Mouse (Mus musculus) liver, embryonic 14.5 days (tissue): Measurements from ENCODE around the gene Hagh. TPM values are rescaled to one million over a fixed set of nuclear protein-coding genes. Genes with fewer than 3 reads are reported as not detected.
A peak's percentile ranks its signal among the peaks of the same experiment; 100 is the strongest.

Source experiments
- ATAC-seq: fragments of 200-750 bp; cut with Nextera tagmentation; 2 replicates; pipeline ENCODE4 v1.8.0; 2017; ENCODE audit warnings: moderate number of reproducible peaks, mild to moderate bottlenecking, moderate library complexity; ENCODE audit not compliant: insufficient read depth
- DNase-seq, 3 experiments: peaks; one replicate each; pipeline ENCODE4 v3.0.0-alpha.2; 2012 to 2013; ENCODE audit warnings: low read depth in 3 of 3, low spot score in 3 of 3
- H3K27ac ChIP-seq: fragments of 300-500 bp; sonication (generic); 2 replicates; pipeline ENCODE4 v1.5.1; 2014; ENCODE audit warnings: moderate library complexity, mild to moderate bottlenecking, control low read depth, inconsistent platforms
- H3K27me3 ChIP-seq: fragments of 300-500 bp; sonication (generic); 2 replicates; pipeline ENCODE4 v1.6.1; 2014; ENCODE audit warnings: mild to moderate bottlenecking, low read length, moderate library complexity; ENCODE audit not compliant: control insufficient read depth, insufficient read depth
- H3K36me3 ChIP-seq: fragments of 300-500 bp; sonication (generic); replicated peaks from 2 replicates; pipeline ENCODE4 v1.6.1; 2014; ENCODE audit warnings: low read depth; ENCODE audit not compliant: control insufficient read depth, insufficient read depth
- H3K4me1 ChIP-seq, 2 experiments: fragments of 200-500 bp in 1 of 2; fragments of 300-500 bp in 1 of 2; sonication (generic) in 1 of 2; replicated peaks; 2 replicates each; pipeline ENCODE4 v1.6.1; 2012 to 2014; ENCODE audit warnings: antibody characterized with exemption in 1 of 2, inconsistent platforms in 1 of 2, low read length in 1 of 2; ENCODE audit not compliant: control insufficient read depth in 2 of 2, insufficient read depth in 2 of 2
- H3K4me2 ChIP-seq: fragments of 300-500 bp; sonication (generic); 2 replicates; pipeline ENCODE4 v1.6.1; 2014; ENCODE audit warnings: low read depth, mild to moderate bottlenecking, control low read depth, moderate library complexity
- H3K4me3 ChIP-seq, 2 experiments: fragments of 200-500 bp in 1 of 2; fragments of 300-500 bp in 1 of 2; sonication (generic) in 1 of 2; 2 replicates each; pipeline ENCODE4 v1.5.1; 2012 to 2014; ENCODE audit warnings: low read depth in 2 of 2, low read length in 2 of 2, mild to moderate bottlenecking in 2 of 2, control low read depth in 1 of 2, inconsistent platforms in 1 of 2, moderate library complexity in 1 of 2; ENCODE audit not compliant: insufficient read depth in 1 of 2
- H3K9ac ChIP-seq: fragments of 300-500 bp; sonication (generic); replicated peaks from 2 replicates; pipeline ENCODE4 v1.6.1; 2014; ENCODE audit warnings: mild to moderate bottlenecking, control low read depth, moderate library complexity
- H3K9me3 ChIP-seq: fragments of 300-500 bp; sonication (generic); 2 replicates; pipeline ENCODE4 v1.6.1; 2016; ENCODE audit warnings: low read length, mixed read lengths; ENCODE audit not compliant: control insufficient read depth
- CTCF ChIP-seq: IDR thresholded peaks from 2 replicates; pipeline ENCODE4 v1.5.1; 2016; ENCODE audit warnings: antibody characterized with exemption, low read depth, control low read depth
- EP300 ChIP-seq: IDR thresholded peaks from 2 replicates; pipeline ENCODE4 v1.6.1; 2016; ENCODE audit warnings: antibody characterized with exemption, low read depth
- whole genome bisulfite sequencing: fragments of 180-500 bp; shearing (Covaris S2); extraction: QIAGEN DNeasy Blood & Tissue Kit; methylation state at CpG from one replicate; pipeline ENCODE4 v1.1.7; 2014; ENCODE audit not compliant: insufficient replicate concordance; 5-methylcytosine and 5-hydroxymethylcytosine counted together
- polyA plus RNA-seq, 2 experiments: library from polyadenylated mRNA; depleted of rRNA in 1 of 2; stranded (reverse) in 1 of 2; unstranded in 1 of 2; fragments of >200 nt; fragmentation: Nextera tagmentation in 1 of 2; extraction: Ambion mirVana in 1 of 2; gene quantifications; 2 replicates each; pipeline versions ENCODE4 v1.2.1 to v1.2.3; 2012 to 2014

The Hagh gene
- polyA plus RNA-seq, 2 experiments, result 65.9 to 109 TPM

- H3K4me3 ChIP-seq, result no peak overlapping the region
- no peak for DNase-seq
- H3K9ac ChIP-seq, result no peak overlapping the region
- peaks cover 31 to 44% of the 10 kb centered on the region in 2 experiments for H3K4me1 ChIP-seq
- no peak overlapping the region for H3K27ac ChIP-seq
- ATAC-seq, result no peak
- H3K36me3 ChIP-seq, result peaks cover 29% of the 10 kb centered on the region
- no peak overlapping the region for H3K4me2 ChIP-seq
- TF ChIP-seq CTCF, result no peak
- TF ChIP-seq EP300, result no peak
- no peaks in the 10 kb centered on the region for H3K27me3 ChIP-seq
- 81% methylated on average over 3 of the region's 3 CpGs for WGBS
- H3K9me3 ChIP-seq, result no peaks in the 10 kb centered on the region
Measured at GRCm38 (mm10) chr17:24855838-24856464, 16.0 kb downstream of the Hagh start.

GRCm38 (mm10) chr17:24856589-24856988, 16.6 kb downstream of the Hagh start:
- no peak overlapping the region for H3K27ac ChIP-seq
- H3K36me3 ChIP-seq, result peaks cover 36% of the 10 kb centered on the region
- H3K27me3 ChIP-seq, result no peaks in the 10 kb centered on the region
- no peak for DNase-seq
- no peaks in the 10 kb centered on the region for H3K9me3 ChIP-seq
- H3K4me1 ChIP-seq, result peaks cover 25 to 38% of the 10 kb centered on the region in 2 experiments
- TF ChIP-seq EP300 (no peak), CTCF (no peak)
- no peak overlapping the region for H3K4me3 ChIP-seq
- 91% methylated on average over 13 of the region's 13 CpGs for WGBS
- no peak overlapping the region for H3K9ac ChIP-seq
- no peak for ATAC-seq
- no peak overlapping the region for H3K4me2 ChIP-seq

- H3K27ac ChIP-seq, result peak overlapping the region; percentile 69
- peak overlapping the region; percentile 44 for H3K4me2 ChIP-seq
- TF ChIP-seq EP300 (no peak), CTCF (no peak)
- H3K4me3 ChIP-seq, result no peak overlapping the region
- no peaks in the 10 kb centered on the region for H3K27me3 ChIP-seq
- no peak for DNase-seq
- H3K9me3 ChIP-seq, result no peaks in the 10 kb centered on the region
- peaks cover 22 to 34% of the 10 kb centered on the region in 2 experiments for H3K4me1 ChIP-seq
- ATAC-seq, result no peak
- H3K36me3 ChIP-seq, result peaks cover 43% of the 10 kb centered on the region
- H3K9ac ChIP-seq, result peak overlapping the region; percentile 21
- WGBS, result 76% methylated on average over 8 of the region's 8 CpGs
Measured at GRCm38 (mm10) chr17:24857831-24858470, 18.0 kb downstream of the Hagh start.

GRCm38 (mm10) chr17:24858967-24859366, 19.0 kb downstream of the Hagh start:
- no peak overlapping the region for H3K4me3 ChIP-seq
- WGBS, result 38% methylated on average over 6 of the region's 6 CpGs
- no peaks in the 10 kb centered on the region for H3K27me3 ChIP-seq
- TF ChIP-seq CTCF (no peak; the same call in 1 of the 2 replicates), EP300 (peak; percentile 91)
- DNase-seq, result peak; percentile 85 to 91 (median 90)
- no peaks in the 10 kb centered on the region for H3K9me3 ChIP-seq
- H3K9ac ChIP-seq, result peak overlapping the region; percentile 48
- H3K36me3 ChIP-seq, result peaks cover 39% of the 10 kb centered on the region
- peak overlapping the region; percentile 44 for H3K4me2 ChIP-seq
- peak; percentile 95 for ATAC-seq
- H3K4me1 ChIP-seq, result peaks cover 22 to 34% of the 10 kb centered on the region in 2 experiments
- H3K27ac ChIP-seq, result peak overlapping the region; percentile 69

- WGBS, result 83% methylated on average over 8 of the region's 8 CpGs
- H3K36me3 ChIP-seq, result peaks cover 36% of the 10 kb centered on the region
- H3K9ac ChIP-seq, result peak overlapping the region; percentile 0; the same call in 1 of the 2 replicates
- peak overlapping the region; percentile 69 for H3K27ac ChIP-seq
- peak; percentile 63 for ATAC-seq
- H3K4me3 ChIP-seq, result no peak overlapping the region
- TF ChIP-seq EP300 (no peak), CTCF (0 out of 2 replicates have a peak, but pooled peaks have one; percentile 36)
- DNase-seq, result no peak
- H3K4me2 ChIP-seq, result peak overlapping the region; percentile 36
- H3K4me1 ChIP-seq, result peaks cover 22 to 34% of the 10 kb centered on the region in 2 experiments
- H3K27me3 ChIP-seq, result no peaks in the 10 kb centered on the region
- no peaks in the 10 kb centered on the region for H3K9me3 ChIP-seq
Measured at GRCm38 (mm10) chr17:24860076-24860475, 20.1 kb downstream of the Hagh start.
